Mouse (Mus musculus): ENCODE results near the gene Rbm17.
A peak's percentile ranks its signal among the peaks of the same experiment; 100 is the strongest.
"Not testable (repeated sequence)": the region's sequence is repeated elsewhere in the genome, so short reads cannot be mapped to it uniquely, and the experiment has no call there.

Rbm17 gene

DNA sequence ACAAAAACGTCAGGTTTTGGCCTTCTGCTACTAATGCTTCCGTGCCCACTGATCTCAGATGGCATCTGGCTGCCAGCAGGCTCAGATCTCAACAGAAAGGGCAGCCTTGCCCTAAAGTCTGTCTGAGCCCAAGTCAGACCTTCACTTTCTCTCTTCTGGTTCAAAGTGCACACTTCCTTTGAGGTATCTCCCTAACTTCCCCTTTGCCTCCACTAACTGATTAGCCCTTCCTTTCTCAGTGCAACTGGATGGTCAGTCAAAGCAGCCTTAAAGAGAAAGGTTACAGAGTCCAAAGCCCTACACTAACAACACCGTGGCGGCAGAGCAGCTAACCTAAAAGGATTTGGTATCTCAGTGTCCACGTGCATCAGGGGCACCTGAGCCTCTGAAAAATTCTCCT is 59.6 kb downstream of the Rbm17 start:
- DNase-seq (ENCODE audit: low spot score in 2 of 2) = no peak

DNA sequence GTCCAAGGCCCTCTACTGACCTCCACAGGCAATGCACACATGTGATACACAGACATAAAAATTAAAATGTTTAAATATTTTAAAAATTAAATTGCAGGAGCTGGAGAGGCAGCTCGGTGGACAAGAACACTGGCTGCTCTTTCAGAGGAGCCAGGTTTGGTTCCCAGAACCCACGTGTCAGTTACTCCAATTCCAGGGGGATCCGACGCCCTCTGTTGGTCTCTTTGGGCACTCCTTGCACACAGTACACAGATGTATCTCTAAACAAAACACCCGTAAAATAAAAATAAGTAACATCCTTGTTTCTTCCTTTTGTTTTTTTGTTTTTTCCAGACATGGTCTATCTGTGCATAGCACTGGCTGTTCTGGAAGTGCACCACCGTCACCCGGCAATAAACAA is 60.8 kb downstream of the Rbm17 start:
- no peak for DNase-seq (ENCODE audit: low spot score in 2 of 2)

DNA sequence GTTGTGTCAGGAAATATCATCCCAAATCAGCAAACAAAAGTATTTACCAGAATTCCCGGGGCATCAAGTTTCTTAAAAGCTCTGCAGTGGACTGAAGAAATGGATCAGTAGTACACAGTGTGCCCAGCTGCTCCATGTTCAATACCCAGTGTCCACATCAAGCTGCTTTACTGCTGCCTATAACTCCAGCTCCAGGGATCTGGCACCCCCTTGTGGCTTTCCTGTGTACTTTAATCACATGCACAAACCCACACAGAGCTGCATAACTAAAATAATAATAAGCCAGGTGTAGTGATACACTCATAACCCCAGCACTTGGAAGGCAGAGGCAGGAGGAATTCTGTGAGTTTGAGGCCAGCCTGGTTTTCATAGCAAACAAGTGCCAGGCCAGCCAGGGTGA is 61.3 kb downstream of the Rbm17 start:
- DNase-seq (ENCODE audit: low spot score in 2 of 2) = peak; percentile 45 to 64

DNA sequence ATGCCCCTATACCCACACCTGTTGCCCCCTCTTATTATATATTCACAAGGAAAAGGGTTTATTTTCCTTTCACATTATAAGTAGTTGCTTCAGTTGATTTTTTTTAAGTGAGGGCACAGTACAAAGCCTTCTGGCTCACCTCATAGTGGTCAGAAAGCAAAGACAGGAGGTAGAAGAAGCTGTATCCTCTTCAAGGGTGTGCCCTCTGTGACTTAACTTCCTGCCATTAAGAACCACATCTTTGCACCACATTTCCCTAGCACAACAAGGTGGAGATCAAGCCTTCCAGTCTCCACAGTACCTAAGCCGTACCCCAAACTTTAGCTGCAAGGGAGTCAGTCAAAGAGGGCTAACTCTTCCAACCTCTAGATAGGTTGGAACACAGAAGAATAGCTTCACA is 61.8 kb downstream of the Rbm17 start:
- no peak for DNase-seq (ENCODE audit: low spot score in 2 of 2)

DNA sequence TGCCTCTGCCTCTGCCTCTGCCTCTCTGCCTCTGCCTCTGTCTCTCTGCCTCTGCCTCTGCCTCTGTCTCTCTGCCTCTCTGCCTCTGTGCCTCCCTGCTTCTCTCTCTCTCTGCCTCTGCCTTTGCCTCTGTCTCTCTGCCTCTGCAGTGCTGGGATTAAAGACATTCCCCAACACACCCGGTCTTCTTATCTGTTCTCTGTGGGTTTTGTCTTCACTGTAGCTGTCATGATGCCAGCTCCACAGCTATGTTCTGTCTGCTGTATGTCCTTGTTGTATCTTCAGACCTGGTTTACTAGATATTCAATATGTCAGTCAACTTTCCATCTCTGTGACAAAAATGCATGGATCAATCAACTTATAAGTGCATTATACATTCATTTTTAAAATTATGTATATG is 62.4 kb downstream of the Rbm17 start:
- not testable (repeated sequence) for DNase-seq (ENCODE audit: low spot score in 2 of 2)

DNA sequence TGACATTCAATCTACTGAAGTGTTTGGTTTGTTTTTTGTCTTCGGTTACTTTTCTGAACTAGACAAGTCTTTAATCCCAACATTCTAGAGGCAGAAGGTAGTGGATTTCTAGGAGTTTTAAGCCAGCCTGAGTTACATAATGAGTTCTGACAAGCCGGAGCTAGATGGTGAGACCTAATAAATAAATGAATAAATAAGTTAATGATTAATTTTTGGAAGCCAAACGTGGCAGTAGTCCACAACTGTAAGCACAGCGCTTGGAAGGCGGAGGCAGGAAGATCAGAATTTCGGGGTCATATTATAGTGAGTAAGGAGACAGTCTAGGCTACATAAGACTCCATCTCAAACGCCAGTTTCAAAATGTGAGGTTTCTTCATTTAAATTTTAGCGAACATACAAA is 68.0 kb downstream of the Rbm17 start:
- no peak for DNase-seq (ENCODE audit: low spot score in 2 of 2)

Measured in spleen, postnatal 14 days (tissue).